Mouse (Mus musculus) heart, embryonic 11.5 days (tissue): ENCODE data around the gene Ttll9. TPM values are rescaled to one million over a fixed set of nuclear protein-coding genes. Genes with fewer than 3 reads are reported as not detected.

ENCODE experiments used
- ATAC-seq: fragments of 200-750 bp; cut with Nextera tagmentation; replicated peaks from 2 replicates; pipeline ENCODE4 v1.8.0; 2017; ENCODE audit warnings: moderate library complexity; ENCODE audit not compliant: insufficient number of reproducible peaks, low FRiP score, low TSS enrichment
- H3K27ac ChIP-seq: fragments of 300-500 bp; sonication (generic); 2 replicates; pipeline ENCODE4 v1.5.1; 2014; ENCODE audit warnings: mild to moderate bottlenecking, low read depth, low read length
- H3K27me3 ChIP-seq: fragments of 300-500 bp; sonication (generic); 2 replicates; pipeline ENCODE4 v1.6.1; 2014; ENCODE audit warnings: mild to moderate bottlenecking, low read length, mixed read lengths; ENCODE audit not compliant: control insufficient read depth, insufficient read depth
- H3K36me3 ChIP-seq: fragments of 300-500 bp; sonication (generic); 2 replicates; pipeline ENCODE4 v1.6.1; 2014; ENCODE audit warnings: mild to moderate bottlenecking, low read length, moderate library complexity, mixed read lengths; ENCODE audit not compliant: control insufficient read depth, insufficient read depth
- H3K4me1 ChIP-seq: fragments of 300-500 bp; sonication (generic); 2 replicates; pipeline ENCODE4 v1.6.1; 2014; ENCODE audit warnings: low read length; ENCODE audit not compliant: control insufficient read depth, insufficient read depth
- H3K4me2 ChIP-seq: fragments of 300-500 bp; sonication (generic); 2 replicates; pipeline ENCODE4 v1.6.1; 2014; ENCODE audit warnings: mild to moderate bottlenecking, moderate library complexity
- H3K4me3 ChIP-seq: fragments of 300-500 bp; sonication (generic); 2 replicates; pipeline ENCODE4 v1.5.1; 2014; ENCODE audit warnings: low read depth, low read length
- H3K9ac ChIP-seq: fragments of 300-500 bp; sonication (generic); 2 replicates; pipeline ENCODE4 v1.6.1; 2014; ENCODE audit warnings: mild to moderate bottlenecking, low read depth, low read length, moderate library complexity
- H3K9me3 ChIP-seq: fragments of 300-500 bp; sonication (generic); replicated peaks from 2 replicates; pipeline ENCODE4 v1.6.1; 2016; ENCODE audit warnings: low read length; ENCODE audit not compliant: control insufficient read depth
- WGBS: fragments of 180-500 bp; shearing (Covaris S2); extraction: QIAGEN DNeasy Blood & Tissue Kit; methylation state at CpG from one replicate; pipeline ENCODE4 v1.1.7; 2014; ENCODE audit not compliant: insufficient replicate concordance; 5-methylcytosine and 5-hydroxymethylcytosine counted together
- polyA plus RNA-seq: library from polyadenylated mRNA; unstranded; fragments of >200 nt; fragmentation: Nextera tagmentation; extraction: Ambion mirVana; gene quantifications from 2 replicates; pipeline ENCODE4 v1.2.1, GENCODE M21; 2014

Ttll9 gene
- 0.76 TPM in 1 of 2 replicates, not detected in the other for polyA plus RNA-seq

GRCm38 (mm10) chr2:152962091-152962793, at the start of gene Ttll9:
Gene Ttll9 (plus strand): TSS chr2:152962485.
- peak; percentile 67; the same call in 1 of the 2 replicates for ATAC-seq
- Histone ChIP-seq H3K4me3 (peak within 1 kb of the TSS; percentile 45), H3K27me3 (peaks cover 7% of the 10 kb centered on the region; the same call in 1 of the 2 replicates), H3K9me3 (no peaks in the 10 kb centered on the region), H3K9ac (peak within 1 kb of the TSS; percentile 44), H3K27ac (no peak within 1 kb of the TSS), H3K36me3 (no peaks in the 10 kb centered on the region), H3K4me1 (no peaks in the 10 kb centered on the region), H3K4me2 (peak within 1 kb of the TSS; percentile 71)
- WGBS = 1% methylated on average over 34 of the region's 34 CpGs

DNA sequence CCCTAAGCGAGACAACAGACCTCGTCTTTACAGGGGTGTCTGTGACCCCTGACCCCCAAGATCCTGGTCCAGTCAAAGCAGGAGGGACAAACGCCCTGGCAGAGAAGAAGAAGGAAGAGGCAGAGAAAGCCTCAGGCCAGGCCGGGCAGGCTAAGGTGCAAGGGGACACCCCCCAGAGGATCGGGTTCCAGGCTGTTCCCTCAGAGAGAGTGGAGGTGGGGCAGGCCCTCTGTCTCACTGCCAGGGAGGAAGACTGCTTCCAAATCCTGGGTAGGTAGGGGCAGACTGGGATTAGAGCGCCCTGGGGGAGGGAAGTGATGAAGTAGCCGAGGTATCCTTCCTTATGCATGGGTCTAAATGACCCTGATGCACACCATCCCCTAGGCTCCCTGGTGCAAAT, 48.8 kb upstream of the Ttll9 start:
- Histone ChIP-seq H3K27ac (no peak overlapping the region), H3K9me3 (no peaks in the 10 kb centered on the region), H3K4me1 (peaks cover 6% of the 10 kb centered on the region), H3K4me2 (no peak overlapping the region), H3K9ac (no peak overlapping the region), H3K27me3 (peaks cover 50% of the 10 kb centered on the region), H3K36me3 (no peaks in the 10 kb centered on the region), H3K4me3 (no peak overlapping the region)
- 37% methylated on average over 7 of the region's 7 CpGs for WGBS
- ATAC-seq = no peak

DNA sequence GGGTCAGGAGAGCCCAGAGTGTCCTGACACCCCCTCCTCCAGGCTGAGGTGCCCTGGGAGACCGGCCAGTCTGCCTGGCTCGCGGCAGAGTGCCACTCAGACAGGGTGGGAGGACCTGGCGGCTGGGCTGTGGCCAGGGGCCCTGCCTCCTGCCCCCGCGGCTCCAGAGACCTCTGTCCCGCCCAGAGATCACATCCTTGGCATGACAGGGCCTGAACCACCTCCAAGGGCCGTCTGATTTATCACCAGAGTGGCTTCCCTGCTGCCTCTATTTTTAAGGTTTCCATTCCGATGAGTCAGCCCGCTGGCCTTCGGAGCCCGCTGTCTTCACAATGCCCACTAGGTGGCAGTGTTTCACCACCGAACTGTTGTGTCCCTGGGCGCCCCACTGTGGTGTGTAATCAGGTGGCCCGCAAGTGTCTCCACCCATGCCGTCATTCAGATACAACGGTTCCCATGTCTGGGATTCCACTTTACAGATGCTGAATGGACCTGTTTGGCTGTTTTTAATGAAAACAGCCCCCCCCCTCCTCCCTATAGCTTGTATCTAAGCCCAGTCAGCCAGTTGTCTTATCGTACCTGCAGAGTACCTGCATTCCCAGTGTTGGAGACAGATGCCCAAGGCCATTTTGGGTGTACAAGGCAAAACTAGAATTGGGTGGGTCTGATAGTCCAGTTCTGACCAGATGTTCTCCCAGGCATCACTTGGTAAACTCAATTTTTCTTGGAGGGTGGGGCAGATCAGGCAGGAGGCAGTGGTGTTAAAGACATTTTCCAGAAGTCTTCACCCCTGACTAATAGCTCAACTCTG, 47.8 kb upstream of the Ttll9 start:
- peak overlapping the region; percentile 61 for H3K4me2 ChIP-seq
- WGBS = 3% methylated on average over 18 of the region's 18 CpGs
- peaks cover 12% of the 10 kb centered on the region for H3K4me1 ChIP-seq
- no peak overlapping the region for H3K27ac ChIP-seq
- H3K36me3 ChIP-seq = no peaks in the 10 kb centered on the region
- 0 out of 2 replicates have a peak overlapping the region, but pooled peaks have one; percentile 10 for H3K9ac ChIP-seq
- peaks cover 52% of the 10 kb centered on the region for H3K27me3 ChIP-seq
- no peaks in the 10 kb centered on the region for H3K9me3 ChIP-seq
- peak overlapping the region; percentile 25; the same call in 1 of the 2 replicates for H3K4me3 ChIP-seq
- ATAC-seq = peak; percentile 29; the same call in 1 of the 2 replicates

DNA sequence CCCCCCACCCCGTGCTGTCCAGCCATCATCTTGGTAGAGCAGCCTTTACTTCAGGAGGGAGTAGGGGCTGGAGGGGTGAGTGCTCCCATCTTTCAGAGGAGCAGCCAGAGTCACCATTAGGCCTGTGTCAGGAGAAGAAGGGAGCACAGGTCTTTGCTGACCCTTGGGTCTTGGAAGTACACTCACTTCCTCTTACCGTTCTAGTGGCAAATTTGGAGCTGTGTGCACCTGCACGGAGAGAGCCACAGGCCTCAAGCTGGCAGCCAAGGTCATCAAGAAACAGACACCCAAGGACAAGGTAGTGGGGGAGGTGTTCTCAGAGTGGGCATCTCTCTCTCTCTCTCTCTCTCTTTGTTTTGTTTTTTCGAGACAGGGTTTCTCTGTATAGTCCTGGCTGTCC, 46.8 kb upstream of the Ttll9 start:
- no peak overlapping the region for H3K4me2 ChIP-seq
- no peak overlapping the region for H3K4me3 ChIP-seq
- no peaks in the 10 kb centered on the region for H3K36me3 ChIP-seq
- H3K9me3 ChIP-seq = no peaks in the 10 kb centered on the region
- no peak overlapping the region for H3K27ac ChIP-seq
- no peak for ATAC-seq
- peaks cover 12% of the 10 kb centered on the region for H3K4me1 ChIP-seq
- H3K9ac ChIP-seq = no peak overlapping the region
- peaks cover 45% of the 10 kb centered on the region for H3K27me3 ChIP-seq
- 61% methylated on average over 4 of the region's 4 CpGs for WGBS

GRCm38 (mm10) chr2:152916111-152916510, 46.2 kb upstream of the Ttll9 start:
- H3K9me3 ChIP-seq = no peaks in the 10 kb centered on the region
- H3K27ac ChIP-seq = no peak overlapping the region
- H3K4me2 ChIP-seq = no peak overlapping the region
- no peak for ATAC-seq
- H3K9ac ChIP-seq = no peak overlapping the region
- peaks cover 39% of the 10 kb centered on the region for H3K27me3 ChIP-seq
- no peaks in the 10 kb centered on the region for H3K36me3 ChIP-seq
- H3K4me3 ChIP-seq = no peak overlapping the region
- 48% methylated on average over 5 of the region's 5 CpGs for WGBS
- H3K4me1 ChIP-seq = peaks cover 12% of the 10 kb centered on the region

- H3K36me3 ChIP-seq = no peaks in the 10 kb centered on the region
- H3K9ac ChIP-seq = no peak overlapping the region
- WGBS = 39% methylated on average over 9 of the region's 9 CpGs
- H3K4me1 ChIP-seq = peaks cover 19% of the 10 kb centered on the region
- H3K27me3 ChIP-seq = peaks cover 23% of the 10 kb centered on the region
- no peak for ATAC-seq
- H3K27ac ChIP-seq = no peak overlapping the region
- no peak overlapping the region for H3K4me2 ChIP-seq
- H3K9me3 ChIP-seq = no peaks in the 10 kb centered on the region
- no peak overlapping the region for H3K4me3 ChIP-seq
Observed at GRCm38 (mm10) chr2:152917671-152918070, 44.6 kb upstream of the Ttll9 start.

DNA sequence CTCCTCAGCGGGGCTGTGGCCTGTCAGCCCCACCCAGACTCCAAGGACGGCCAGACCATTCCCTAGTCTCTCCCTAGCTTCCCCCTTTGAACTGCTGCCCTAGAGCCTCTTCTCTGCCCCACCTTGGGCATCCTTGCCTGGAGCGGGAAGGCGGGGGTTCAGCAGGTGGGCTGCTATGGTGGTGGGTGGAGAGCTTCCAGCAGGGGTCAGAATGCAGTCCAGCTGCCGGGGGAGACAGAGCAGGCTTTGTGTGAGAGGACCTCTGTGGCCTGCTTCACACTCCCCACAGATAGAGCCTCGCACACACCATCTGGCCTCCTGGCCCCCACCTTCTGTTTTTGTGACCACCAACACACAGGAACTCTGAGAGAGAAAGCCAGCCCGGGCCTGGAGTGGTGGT, 39.9 kb upstream of the Ttll9 start:
- 23% methylated on average over 7 of the region's 7 CpGs for WGBS
- Histone ChIP-seq H3K4me1 (peaks cover 26% of the 10 kb centered on the region), H3K9me3 (no peaks in the 10 kb centered on the region), H3K4me3 (no peak overlapping the region), H3K9ac (0 out of 2 replicates have a peak overlapping the region, but pooled peaks have one; percentile 28), H3K27ac (no peak overlapping the region), H3K4me2 (no peak overlapping the region; the same call in 1 of the 2 replicates), H3K27me3 (peaks cover 10% of the 10 kb centered on the region; the same call in 1 of the 2 replicates), H3K36me3 (no peaks in the 10 kb centered on the region)
- no peak for ATAC-seq

DNA sequence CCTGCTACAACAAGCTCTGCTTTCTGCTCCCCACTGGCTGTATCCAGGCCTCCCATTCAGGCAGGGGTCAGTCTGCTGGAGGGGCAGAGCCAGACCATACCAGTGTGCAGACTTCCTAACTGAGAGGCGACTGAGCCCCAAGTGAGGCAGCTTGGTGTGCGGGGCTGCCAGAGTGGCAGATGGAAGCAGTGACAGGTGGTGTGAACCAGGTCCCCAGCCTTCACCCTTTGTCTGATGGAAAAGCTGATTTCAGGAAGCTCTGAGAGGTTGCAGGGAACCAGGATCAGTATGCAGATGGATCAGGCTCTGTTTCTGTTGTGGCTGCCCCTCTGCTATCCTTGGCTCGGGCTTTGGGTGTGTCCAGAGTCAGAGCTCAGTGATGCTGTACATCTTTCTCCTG, 38.7 kb upstream of the Ttll9 start:
- Histone ChIP-seq H3K27me3 (peaks cover 10% of the 10 kb centered on the region; the same call in 1 of the 2 replicates), H3K27ac (no peak overlapping the region), H3K4me1 (peaks cover 26% of the 10 kb centered on the region), H3K4me2 (no peak overlapping the region), H3K4me3 (no peak overlapping the region), H3K9me3 (no peaks in the 10 kb centered on the region), H3K9ac (no peak overlapping the region), H3K36me3 (no peaks in the 10 kb centered on the region)
- no peak for ATAC-seq
- 78% methylated on average over 3 of the region's 3 CpGs for WGBS
